Mouse (Mus musculus) liver, postnatal 0 days (tissue): ENCODE measurements at regions not wholly inside any gene's neighbourhood (a gene's known extent, or its start where the extent isn't known, plus 50 kb on each side); places are given as distances from the start of the nearest gene placed in this dataset.

Source experiments
- ATAC-seq: fragments of 200-750 bp; cut with Nextera tagmentation; 2 replicates; pipeline ENCODE4 v1.8.0; 2017; ENCODE audit warnings: mild to moderate bottlenecking, moderate library complexity
- DNase-seq: peaks from one replicate; pipeline ENCODE4 v3.0.0-alpha.2; 2016
- H3K27ac ChIP-seq: fragments of 300-500 bp; sonication (generic); 2 replicates; pipeline ENCODE4 v1.5.1; 2014; ENCODE audit warnings: antibody characterized with exemption, moderate library complexity, mild to moderate bottlenecking, low read depth
- H3K27me3 ChIP-seq: fragments of 300-500 bp; sonication (generic); 2 replicates; pipeline ENCODE4 v1.6.1; 2014; ENCODE audit warnings: low read length, control low read depth, mixed read lengths; ENCODE audit not compliant: insufficient read depth
- H3K36me3 ChIP-seq: fragments of 300-500 bp; sonication (generic); replicated peaks from 2 replicates; pipeline ENCODE4 v1.6.1; 2014; ENCODE audit warnings: mild to moderate bottlenecking, control low read depth, low read length, moderate library complexity, mixed read lengths; ENCODE audit not compliant: insufficient read depth
- H3K4me1 ChIP-seq: fragments of 300-500 bp; sonication (generic); 2 replicates; pipeline ENCODE4 v1.6.1; 2014; ENCODE audit warnings: antibody characterized with exemption, mild to moderate bottlenecking, control low read depth; ENCODE audit not compliant: insufficient read depth
- H3K4me2 ChIP-seq: fragments of 300-500 bp; sonication (generic); 2 replicates; pipeline ENCODE4 v1.6.1; 2014; ENCODE audit warnings: low read depth, mild to moderate bottlenecking, low read length, moderate library complexity, mixed read lengths
- H3K4me3 ChIP-seq: fragments of 300-500 bp; sonication (generic); 2 replicates; pipeline ENCODE4 v1.5.1; 2014; ENCODE audit warnings: low read depth, low read length
- H3K9ac ChIP-seq: fragments of 300-500 bp; sonication (generic); replicated peaks from 2 replicates; pipeline ENCODE4 v1.6.1; 2014; ENCODE audit warnings: mild to moderate bottlenecking, moderate library complexity
- H3K9me3 ChIP-seq: fragments of 300-500 bp; sonication (generic); 2 replicates; pipeline ENCODE4 v1.6.1; 2016; ENCODE audit warnings: mild to moderate bottlenecking, control low read depth, low read length, mixed read lengths
- CTCF ChIP-seq: sonication (generic); IDR thresholded peaks from 2 replicates; pipeline ENCODE4 v1.5.1; 2016; ENCODE audit warnings: antibody characterized with exemption, low read depth
- EP300 ChIP-seq: IDR thresholded peaks from 2 replicates; pipeline ENCODE4 v1.6.1; 2016; ENCODE audit warnings: antibody characterized with exemption, low read depth, mild to moderate bottlenecking
- whole genome bisulfite sequencing: fragments of 180-500 bp; shearing (Covaris S2); extraction: QIAGEN DNeasy Blood & Tissue Kit; methylation state at CpG from one replicate; pipeline ENCODE4 v1.1.7; 2014; ENCODE audit not compliant: insufficient replicate concordance; 5-methylcytosine and 5-hydroxymethylcytosine counted together

DNA sequence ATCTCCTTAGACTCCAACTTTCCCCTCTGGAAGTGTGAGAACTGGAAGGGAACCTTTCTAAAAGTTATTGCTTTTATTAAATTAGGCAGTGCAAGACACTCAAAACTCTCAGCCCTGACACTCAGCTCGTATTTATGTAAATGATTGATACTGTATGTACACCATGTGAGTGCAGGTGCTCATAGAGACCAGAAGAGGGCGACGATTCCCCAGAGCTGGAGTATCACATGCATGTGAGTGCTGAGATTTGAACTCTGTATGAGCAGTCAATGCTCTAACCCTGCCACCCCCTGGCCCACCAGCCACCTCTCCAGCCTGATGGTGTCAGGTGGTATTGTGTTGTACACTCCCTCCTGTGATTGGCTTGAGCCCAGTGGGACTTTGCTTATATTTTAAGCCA lies 407.8 kb downstream of the Tmem132b start:
- DNase-seq: no peak
- Histone ChIP-seq H3K36me3 (no peaks in the 10 kb centered on the region), H3K27ac (no peak overlapping the region), H3K27me3 (no peaks in the 10 kb centered on the region), H3K9me3 (no peaks in the 10 kb centered on the region; the same call in 1 of the 2 replicates), H3K4me2 (no peak overlapping the region), H3K4me1 (no peaks in the 10 kb centered on the region), H3K4me3 (no peak overlapping the region), H3K9ac (no peak overlapping the region)
- TF ChIP-seq CTCF (no peak), EP300 (no peak)
- 78% methylated on average over 3 of the region's 3 CpGs for WGBS
- ATAC-seq: no peak

DNA sequence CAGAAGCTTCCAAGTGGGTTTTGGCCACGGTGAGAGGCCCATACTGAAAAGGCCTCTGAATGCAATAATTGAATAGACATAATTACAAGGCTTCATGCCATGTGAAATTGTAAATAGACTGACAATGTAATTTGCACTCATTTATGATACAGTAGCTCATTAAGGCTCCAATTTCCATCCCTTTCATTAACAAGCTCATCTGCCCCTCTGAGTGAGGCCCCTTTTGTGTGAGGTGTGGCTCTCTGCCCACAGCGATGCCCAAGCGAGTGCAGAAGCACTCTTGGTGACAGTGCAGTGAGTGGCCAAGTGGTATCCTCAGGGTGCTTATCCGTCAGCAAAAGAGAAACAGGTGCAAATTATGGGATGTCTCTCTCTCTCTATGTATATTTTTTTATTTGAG lies 415.2 kb downstream of the Tmem132b start:
- Histone ChIP-seq H3K27me3 (no peaks in the 10 kb centered on the region), H3K9me3 (no peaks in the 10 kb centered on the region; the same call in 1 of the 2 replicates), H3K27ac (no peak overlapping the region), H3K9ac (no peak overlapping the region), H3K4me3 (no peak overlapping the region), H3K4me2 (no peak overlapping the region), H3K4me1 (no peaks in the 10 kb centered on the region), H3K36me3 (no peaks in the 10 kb centered on the region)
- no peak for DNase-seq
- ATAC-seq: no peak
- WGBS: 81% methylated on average over 4 of the region's 4 CpGs
- no peak for TF ChIP-seq CTCF
- no peak for TF ChIP-seq EP300

DNA sequence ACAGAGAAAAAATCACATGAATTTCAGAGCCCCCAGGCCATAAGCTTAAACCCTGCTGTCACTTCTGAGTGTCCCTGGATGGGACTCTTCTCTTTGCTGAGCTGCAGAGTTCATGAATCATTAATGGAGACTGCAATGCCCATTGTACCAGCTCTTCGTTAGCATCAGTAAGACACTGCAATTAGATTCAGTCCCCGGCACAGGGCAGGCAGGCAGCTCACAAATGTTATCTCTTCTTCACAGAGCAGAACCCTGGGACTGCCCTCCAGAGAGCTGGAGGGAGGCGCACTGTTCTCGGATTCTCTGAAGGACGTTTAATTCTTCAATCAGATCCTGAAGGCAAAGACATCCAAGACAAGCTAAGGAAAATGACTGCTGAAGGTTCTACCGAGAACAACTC lies 420.1 kb downstream of the Tmem132b start:
- no peak overlapping the region for H3K27ac ChIP-seq
- no peak overlapping the region for H3K9ac ChIP-seq
- DNase-seq (no peak), ATAC-seq (no peak)
- peaks cover 4% of the 10 kb centered on the region; the same call in 1 of the 2 replicates for H3K9me3 ChIP-seq
- H3K4me3 ChIP-seq: no peak overlapping the region
- no peaks in the 10 kb centered on the region for H3K27me3 ChIP-seq
- no peaks in the 10 kb centered on the region for H3K36me3 ChIP-seq
- H3K4me1 ChIP-seq: no peaks in the 10 kb centered on the region
- no peak overlapping the region for H3K4me2 ChIP-seq
- WGBS: 63% methylated on average over 6 of the region's 6 CpGs
- TF ChIP-seq EP300 (no peak), CTCF (no peak)

DNA sequence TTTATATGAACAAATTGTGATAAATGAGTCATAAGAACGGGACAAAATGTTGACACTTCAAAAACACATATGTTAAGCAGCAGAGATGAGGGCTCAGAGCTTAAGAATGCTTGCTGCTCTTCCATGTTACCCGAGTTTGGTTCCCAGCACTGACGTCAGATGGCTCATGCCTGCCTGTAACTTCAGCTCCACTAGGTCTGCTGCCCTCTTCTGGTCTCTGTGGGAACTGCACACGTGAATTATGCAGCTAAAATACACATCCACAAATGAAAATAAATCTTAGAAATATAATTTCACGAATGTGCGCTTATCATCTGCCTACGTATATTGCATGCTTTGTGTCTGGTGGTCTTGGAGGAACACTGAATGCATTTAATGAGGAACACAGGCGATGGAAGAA lies 432.5 kb downstream of the Tmem132b start:
- TF ChIP-seq CTCF (peak; percentile 55), EP300 (no peak)
- Histone ChIP-seq H3K27me3 (no peaks in the 10 kb centered on the region), H3K4me3 (no peak overlapping the region), H3K4me2 (no peak overlapping the region), H3K36me3 (no peaks in the 10 kb centered on the region), H3K4me1 (no peaks in the 10 kb centered on the region), H3K27ac (no peak overlapping the region), H3K9me3 (no peaks in the 10 kb centered on the region), H3K9ac (no peak overlapping the region)
- WGBS: 65% methylated on average over 8 of the region's 8 CpGs
- peak; percentile 21 for DNase-seq
- ATAC-seq: no peak

DNA sequence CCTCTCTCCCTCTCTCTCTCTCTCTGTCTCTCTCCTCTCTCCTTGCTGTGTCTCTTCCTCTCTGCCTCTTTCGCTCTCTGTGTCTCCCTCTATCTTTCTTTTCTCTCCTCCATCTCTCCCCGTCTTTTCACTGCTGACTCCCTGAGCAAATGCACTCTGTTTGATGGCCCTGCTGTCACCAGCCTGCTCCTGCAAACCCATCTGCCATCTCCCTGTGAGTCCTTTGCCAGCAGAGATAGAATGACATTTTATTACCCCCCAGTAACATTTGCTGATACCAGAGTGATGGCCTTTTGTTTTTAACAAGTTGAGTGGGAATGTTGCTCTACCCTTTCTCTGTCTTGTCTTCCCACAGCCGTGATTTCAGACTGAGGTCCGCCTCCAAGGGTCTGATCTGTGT lies 436.6 kb downstream of the Tmem132b start:
- WGBS: 47% methylated on average over 4 of the region's 4 CpGs
- TF ChIP-seq CTCF: no peak
- no peak for TF ChIP-seq EP300
- H3K9ac ChIP-seq: no peak overlapping the region

DNA sequence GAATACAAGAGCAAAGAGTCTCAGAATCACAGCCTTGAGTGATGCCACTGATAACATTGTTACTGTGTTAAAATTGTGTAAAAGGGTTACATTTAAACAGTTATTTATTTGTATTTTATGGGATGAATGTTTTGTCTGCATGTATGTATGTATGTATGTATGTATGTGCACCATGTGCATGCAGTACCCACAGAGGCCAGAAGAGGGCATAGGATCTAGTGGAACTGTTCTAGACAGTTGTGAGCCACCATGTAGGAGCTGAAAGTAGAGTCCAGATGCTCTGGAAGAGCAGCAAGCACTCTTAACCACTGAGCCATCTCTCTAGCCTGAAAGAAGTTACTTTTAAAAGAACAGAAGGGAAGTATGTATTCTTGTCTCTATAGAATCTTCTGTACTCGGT lies 442.5 kb downstream of the Tmem132b start:
- no peaks in the 10 kb centered on the region for H3K36me3 ChIP-seq
- TF ChIP-seq CTCF: 0 out of 2 replicates have a peak, but pooled peaks have one; percentile 6
- TF ChIP-seq EP300: no peak
- H3K27ac ChIP-seq: no peak overlapping the region
- H3K4me3 ChIP-seq: no peak overlapping the region
- no peak for DNase-seq
- WGBS: 62% methylated on average over 1 of the region's 1 CpGs
- ATAC-seq: no peak
- no peaks in the 10 kb centered on the region for H3K27me3 ChIP-seq
- no peak overlapping the region for H3K9ac ChIP-seq
- no peaks in the 10 kb centered on the region for H3K4me1 ChIP-seq
- no peak overlapping the region for H3K4me2 ChIP-seq
- peaks cover 15% of the 10 kb centered on the region; the same call in 1 of the 2 replicates for H3K9me3 ChIP-seq

More for the DNA sequence above, 436.6 kb downstream of the Tmem132b start:
- H3K27ac ChIP-seq: no peak overlapping the region
- H3K4me1 ChIP-seq: no peaks in the 10 kb centered on the region
- H3K4me3 ChIP-seq: no peak overlapping the region
- H3K27me3 ChIP-seq: no peaks in the 10 kb centered on the region
- DNase-seq (no peak), ATAC-seq (no peak)
- no peak overlapping the region for H3K4me2 ChIP-seq
- H3K36me3 ChIP-seq: no peaks in the 10 kb centered on the region
- H3K9me3 ChIP-seq: no peaks in the 10 kb centered on the region

DNA sequence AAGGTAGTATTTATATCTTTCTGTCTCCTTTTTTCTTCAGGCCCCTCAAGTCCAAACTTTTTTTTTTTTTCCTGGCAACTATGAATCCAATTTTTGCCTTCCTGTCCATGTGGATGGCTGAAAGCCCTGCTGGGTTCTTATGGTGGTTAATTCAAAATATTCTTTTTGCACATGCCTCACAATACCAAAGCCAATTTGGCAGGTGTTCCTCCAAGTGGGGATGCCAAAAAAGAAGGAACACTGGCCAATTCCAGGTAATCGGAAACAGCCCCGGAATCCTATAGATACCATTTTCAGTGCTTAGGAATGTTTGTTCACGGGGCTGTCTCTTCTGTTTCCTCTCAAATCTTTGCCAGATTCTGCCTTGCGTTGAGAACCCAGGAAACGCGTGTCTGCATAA lies 448.2 kb downstream of the Tmem132b start:
- no peak overlapping the region for H3K9ac ChIP-seq
- ATAC-seq (no peak), DNase-seq (no peak)
- H3K27me3 ChIP-seq: no peaks in the 10 kb centered on the region
- no peaks in the 10 kb centered on the region for H3K36me3 ChIP-seq
- no peak overlapping the region for H3K4me2 ChIP-seq
- TF ChIP-seq CTCF (no peak), EP300 (no peak)
- no peak overlapping the region for H3K4me3 ChIP-seq
- WGBS: 80% methylated on average over 6 of the region's 6 CpGs
- 0 out of 2 replicates have a peak, but pooled peaks cover 5% of the 10 kb centered on the region for H3K9me3 ChIP-seq
- no peaks in the 10 kb centered on the region for H3K4me1 ChIP-seq
- H3K27ac ChIP-seq: no peak overlapping the region
